Mouse (Mus musculus) lung, postnatal 0 days (tissue): ENCODE data around the gene Olfr619. TPM values are rescaled to one million over a fixed set of nuclear protein-coding genes. Genes with fewer than 3 reads are reported as not detected.

ENCODE experiments used
- ATAC-seq: fragments of 200-750 bp; cut with Nextera tagmentation; 2 replicates; pipeline ENCODE4 v1.8.0; 2017; ENCODE audit warnings: moderate library complexity
- DNase-seq: peaks from one replicate; pipeline ENCODE4 v3.0.0-alpha.2; 2016; ENCODE audit warnings: low spot score
- H3K27ac ChIP-seq: fragments of 300-500 bp; sonication (generic); 2 replicates; pipeline ENCODE4 v1.5.1; 2014; ENCODE audit warnings: antibody characterized with exemption, mild to moderate bottlenecking, low read length, mixed read lengths
- H3K27me3 ChIP-seq: fragments of 300-500 bp; sonication (generic); replicated peaks from 2 replicates; pipeline ENCODE4 v1.6.1; 2014; ENCODE audit warnings: low read length, mixed read lengths; ENCODE audit not compliant: insufficient read depth
- H3K36me3 ChIP-seq: fragments of 300-500 bp; sonication (generic); 2 replicates; pipeline ENCODE4 v1.6.1; 2014; ENCODE audit warnings: low read length, mixed read lengths; ENCODE audit not compliant: insufficient read depth
- H3K4me1 ChIP-seq: fragments of 300-500 bp; sonication (generic); 2 replicates; pipeline ENCODE4 v1.6.1; 2014; ENCODE audit warnings: antibody characterized with exemption, low read depth, low read length, mixed read lengths; ENCODE audit not compliant: insufficient read depth
- H3K4me2 ChIP-seq: fragments of 300-500 bp; sonication (generic); replicated peaks from 2 replicates; pipeline ENCODE4 v1.6.1; 2014; ENCODE audit warnings: low read depth, mild to moderate bottlenecking, low read length, moderate library complexity, mixed read lengths
- H3K4me3 ChIP-seq: fragments of 300-500 bp; sonication (generic); 2 replicates; pipeline ENCODE4 v1.5.1; 2014; ENCODE audit warnings: low read depth, low read length
- H3K9ac ChIP-seq: fragments of 300-500 bp; sonication (generic); replicated peaks from 2 replicates; pipeline ENCODE4 v1.6.1; 2014; ENCODE audit warnings: low read depth, mild to moderate bottlenecking
- H3K9me3 ChIP-seq: fragments of 300-500 bp; sonication (generic); 2 replicates; pipeline ENCODE4 v1.6.1; 2016; ENCODE audit warnings: low read length, mixed read lengths
- CTCF ChIP-seq: IDR thresholded peaks from 2 replicates; pipeline ENCODE4 v1.5.1; 2016; ENCODE audit warnings: antibody characterized with exemption, mild to moderate bottlenecking
- EP300 ChIP-seq: IDR thresholded peaks from 2 replicates; pipeline ENCODE4 v1.6.1; 2016; ENCODE audit warnings: antibody characterized with exemption, mild to moderate bottlenecking, control low read depth
- WGBS: fragments of 180-500 bp; shearing (Covaris S2); extraction: QIAGEN DNeasy Blood & Tissue Kit; methylation state at CpG from one replicate; pipeline ENCODE4 v1.1.7; 2014; 5-methylcytosine and 5-hydroxymethylcytosine counted together
- polyA plus RNA-seq: library from polyadenylated mRNA; unstranded; fragments of >200 nt; fragmentation: Nextera tagmentation; extraction: Ambion mirVana; gene quantifications from 2 replicates; pipeline ENCODE4 v1.2.1, GENCODE M21; 2015

Olfr619 gene
- not detected in 2 replicates for polyA plus RNA-seq

DNA sequence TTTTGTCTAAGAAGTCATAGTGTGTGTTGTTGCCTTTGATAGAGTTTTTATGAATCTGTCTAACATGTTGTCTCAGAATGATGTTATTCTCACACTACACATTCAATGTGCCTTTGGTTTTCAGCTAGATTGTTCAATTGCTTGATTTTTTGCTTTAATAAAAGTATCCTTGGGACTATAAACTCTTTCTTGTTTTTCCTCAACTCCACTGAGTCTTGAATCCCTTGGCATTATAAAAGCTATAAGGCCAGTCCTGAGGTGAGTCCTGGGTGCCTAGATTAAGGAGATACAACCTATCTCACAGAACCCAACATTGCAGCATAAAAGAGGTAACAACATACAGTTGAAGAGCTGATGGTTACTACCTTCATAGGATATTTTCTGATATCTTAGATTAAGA lies at the start of gene Olfr619:
Gene Olfr619 (plus strand): TSS at position 301 of the 400 bp plus-strand sequence.
- no peaks in the 10 kb centered on the region for H3K27me3 ChIP-seq
- H3K9ac ChIP-seq, result no peak within 1 kb of the TSS
- ATAC-seq (no peak), DNase-seq (no peak)
- no peaks in the 10 kb centered on the region for H3K9me3 ChIP-seq
- H3K4me2 ChIP-seq, result no peak within 1 kb of the TSS
- H3K36me3 ChIP-seq, result no peaks in the 10 kb centered on the region
- no peak within 1 kb of the TSS for H3K4me3 ChIP-seq
- TF ChIP-seq CTCF (no peak), EP300 (no peak)
- H3K27ac ChIP-seq, result no peak within 1 kb of the TSS
- no peaks in the 10 kb centered on the region for H3K4me1 ChIP-seq

DNA sequence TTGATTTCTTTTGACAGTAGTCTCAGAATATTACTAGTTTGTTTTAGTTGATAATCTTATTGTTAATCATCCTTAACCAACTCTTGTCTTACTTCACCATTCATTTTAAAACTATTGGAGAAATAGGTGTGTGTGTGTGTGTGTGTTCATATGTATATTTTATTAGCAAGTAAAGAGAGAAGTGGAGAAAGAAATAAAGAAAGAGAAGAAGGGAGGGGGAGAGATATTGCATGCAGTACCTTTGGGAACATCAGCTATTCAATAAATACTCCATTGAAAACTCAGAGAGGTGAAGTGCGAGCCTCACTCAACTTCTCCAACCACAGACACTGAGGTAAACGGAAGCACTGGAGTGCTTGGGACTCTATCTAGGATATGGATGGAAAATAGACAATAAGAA lies 44.6 kb upstream of the Olfr619 start, which contains the start of gene Olfr615:
Gene Olfr615 (plus strand): TSS at position 301 of the 400 bp plus-strand sequence.
- no peak for TF ChIP-seq EP300
- TF ChIP-seq CTCF, result no peak
- no peaks in the 10 kb centered on the region for H3K36me3 ChIP-seq
- no peak for ATAC-seq

DNA sequence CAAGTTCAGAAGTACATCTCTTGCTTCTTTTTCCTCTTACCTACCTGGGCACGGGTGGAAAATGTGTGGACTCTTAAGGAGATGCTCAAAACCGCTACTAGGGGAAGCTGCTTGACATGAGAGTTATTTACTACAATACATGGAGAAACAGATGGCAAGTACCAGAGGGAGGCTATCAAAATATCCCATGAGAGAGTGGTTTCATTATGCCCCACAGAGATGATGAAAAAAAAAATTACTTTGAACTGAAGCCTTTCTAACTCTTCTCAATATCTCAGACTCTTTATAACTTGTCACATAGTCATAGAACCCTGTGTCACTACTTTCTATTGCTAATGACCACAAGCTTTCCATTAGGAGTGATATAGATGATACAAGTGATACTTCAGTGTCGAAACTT lies 31.3 kb upstream of the Olfr619 start, which contains the start of gene Olfr616:
Gene Olfr616 (minus strand): TSS at position 101 of the 400 bp plus-strand sequence.
- Histone ChIP-seq H3K4me3 (no peak within 1 kb of the TSS), H3K9ac (no peak within 1 kb of the TSS), H3K9me3 (no peaks in the 10 kb centered on the region), H3K27ac (no peak within 1 kb of the TSS), H3K27me3 (no peaks in the 10 kb centered on the region), H3K4me2 (no peak within 1 kb of the TSS), H3K4me1 (no peaks in the 10 kb centered on the region), H3K36me3 (no peaks in the 10 kb centered on the region)
- WGBS, result 79% methylated on average over 3 of the region's 3 CpGs
- DNase-seq, result no peak
- ATAC-seq, result no peak
- no peak for TF ChIP-seq CTCF
- no peak for TF ChIP-seq EP300

More for the DNA sequence above, 44.6 kb upstream of the Olfr619 start, which contains the start of gene Olfr615:
- no peak within 1 kb of the TSS for H3K4me2 ChIP-seq
- no peaks in the 10 kb centered on the region for H3K27me3 ChIP-seq
- no peak for DNase-seq
- H3K4me1 ChIP-seq, result no peaks in the 10 kb centered on the region
- no peak within 1 kb of the TSS for H3K27ac ChIP-seq
- H3K4me3 ChIP-seq, result no peak within 1 kb of the TSS
- 80% methylated on average over 2 of the region's 2 CpGs for WGBS
- H3K9ac ChIP-seq, result no peak within 1 kb of the TSS
- no peaks in the 10 kb centered on the region for H3K9me3 ChIP-seq

DNA sequence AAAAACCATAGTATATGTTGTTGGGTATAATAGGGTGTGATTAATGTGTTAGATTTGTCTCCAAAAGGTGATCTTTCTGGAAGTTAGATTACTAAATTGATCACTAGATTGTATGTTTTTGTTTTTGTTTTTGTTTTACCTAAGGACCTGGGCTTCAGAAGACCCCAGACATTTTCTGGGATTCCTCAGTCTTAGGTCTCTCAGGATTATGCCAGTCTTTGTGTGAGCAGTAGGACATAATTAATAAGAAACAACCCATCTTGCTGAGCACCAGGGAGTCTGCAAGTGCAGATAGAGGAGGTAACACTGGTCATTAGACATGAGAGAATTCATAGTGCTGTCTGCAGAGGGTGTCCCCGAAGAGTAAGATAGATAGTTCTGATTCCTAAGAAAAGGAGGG lies 27.6 kb upstream of the Olfr619 start, which contains the start of gene Olfr617:
Gene Olfr617 (plus strand): TSS at position 301 of the 400 bp plus-strand sequence.
- H3K9ac ChIP-seq, result no peak within 1 kb of the TSS
- WGBS, result 76% methylated on average over 1 of the region's 1 CpGs

DNA sequence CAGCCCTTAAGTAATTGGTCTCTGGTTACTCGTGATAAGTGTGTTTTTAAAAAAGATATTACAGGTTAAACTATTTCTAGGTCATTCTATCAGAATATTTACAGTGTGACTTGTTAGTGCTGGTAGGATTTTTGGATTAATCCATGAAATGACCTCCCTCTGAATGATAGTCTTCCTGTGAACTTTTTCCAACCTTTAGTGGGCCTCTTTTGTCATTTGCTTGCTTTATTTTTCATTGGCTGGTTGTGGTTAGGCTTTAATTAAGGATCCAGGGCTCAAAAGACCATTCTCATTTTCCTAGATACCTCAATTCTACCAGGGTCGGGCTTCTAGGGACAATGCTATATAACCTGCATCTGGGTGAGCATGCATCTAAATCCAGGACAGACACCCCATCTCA lies 10.6 kb upstream of the Olfr619 start, which contains the start of gene Olfr618:
Gene Olfr618 (plus strand): TSS at position 301 of the 400 bp plus-strand sequence.
- no peaks in the 10 kb centered on the region for H3K4me1 ChIP-seq
- no peak within 1 kb of the TSS for H3K27ac ChIP-seq
- no peaks in the 10 kb centered on the region for H3K27me3 ChIP-seq
- TF ChIP-seq EP300, result no peak
- TF ChIP-seq CTCF, result no peak
- WGBS, result 55% methylated on average over 2 of the region's 2 CpGs
- H3K4me2 ChIP-seq, result no peak within 1 kb of the TSS
- no peaks in the 10 kb centered on the region for H3K9me3 ChIP-seq
- no peak for DNase-seq
- no peak within 1 kb of the TSS for H3K4me3 ChIP-seq
- H3K36me3 ChIP-seq, result no peaks in the 10 kb centered on the region
- no peak for ATAC-seq
- no peak within 1 kb of the TSS for H3K9ac ChIP-seq

More for the DNA sequence above, 27.6 kb upstream of the Olfr619 start, which contains the start of gene Olfr617:
- H3K27me3 ChIP-seq, result no peaks in the 10 kb centered on the region
- no peak within 1 kb of the TSS for H3K4me3 ChIP-seq
- no peaks in the 10 kb centered on the region for H3K36me3 ChIP-seq
- DNase-seq (no peak), ATAC-seq (no peak)
- H3K9me3 ChIP-seq, result no peaks in the 10 kb centered on the region
- H3K4me2 ChIP-seq, result no peak within 1 kb of the TSS
- H3K27ac ChIP-seq, result no peak within 1 kb of the TSS
- H3K4me1 ChIP-seq, result no peaks in the 10 kb centered on the region
- no peak for TF ChIP-seq CTCF
- no peak for TF ChIP-seq EP300

DNA sequence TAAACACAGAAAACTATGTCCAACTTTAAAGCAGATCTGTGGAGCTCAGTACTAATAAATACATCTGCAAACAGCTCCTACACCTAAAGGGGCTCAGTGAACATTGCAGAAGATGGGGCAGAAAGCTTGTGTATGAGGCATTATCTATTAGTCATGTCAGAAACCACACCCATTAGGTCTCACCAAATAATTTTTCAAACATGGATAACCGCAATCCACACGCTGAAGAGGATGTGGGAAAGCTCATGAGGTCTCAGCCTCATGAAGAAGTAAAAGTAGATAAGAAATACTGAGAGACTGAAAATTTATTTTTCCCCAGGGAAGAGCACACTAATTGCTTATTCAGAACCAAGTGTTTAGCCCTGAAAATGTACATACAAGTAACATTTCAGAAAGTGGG lies 7.0 kb downstream of the Olfr619 start:
- no peak for ATAC-seq
- no peak overlapping the region for H3K4me2 ChIP-seq

More for the DNA sequence above, 7.0 kb downstream of the Olfr619 start:
- Histone ChIP-seq H3K27ac (no peak overlapping the region), H3K9me3 (no peaks in the 10 kb centered on the region), H3K4me1 (no peaks in the 10 kb centered on the region), H3K27me3 (no peaks in the 10 kb centered on the region), H3K36me3 (no peaks in the 10 kb centered on the region), H3K9ac (no peak overlapping the region), H3K4me3 (no peak overlapping the region)
- WGBS, result 50% methylated on average over 2 of the region's 2 CpGs
- no peak for TF ChIP-seq EP300
- no peak for TF ChIP-seq CTCF
- DNase-seq, result no peak
